Mouse (Mus musculus) large intestine, adult 2 months (tissue): ENCODE data around the gene Cd2. TPM values are rescaled to one million over a fixed set of nuclear protein-coding genes. Genes with fewer than 3 reads are reported as not detected.

Experiments
- DNase-seq: peaks from one replicate; pipeline ENCODE4 v3.0.0-alpha.2; 2012; ENCODE audit warnings: low read depth, low spot score
- WGBS: fragments of 180-500 bp; shearing (Covaris S2); methylation state at CpG from one replicate; pipeline ENCODE4 v1.1.7; 2018; 5-methylcytosine and 5-hydroxymethylcytosine counted together
- polyA plus RNA-seq: library from polyadenylated mRNA; depleted of rRNA; stranded (reverse); fragments of >200 nt; gene quantifications from 2 replicates; pipeline ENCODE4 v1.2.3, GENCODE M21; 2012; rRNA removed

The Cd2 gene
- polyA plus RNA-seq, 1 experiment = 3.7 TPM

DNA sequence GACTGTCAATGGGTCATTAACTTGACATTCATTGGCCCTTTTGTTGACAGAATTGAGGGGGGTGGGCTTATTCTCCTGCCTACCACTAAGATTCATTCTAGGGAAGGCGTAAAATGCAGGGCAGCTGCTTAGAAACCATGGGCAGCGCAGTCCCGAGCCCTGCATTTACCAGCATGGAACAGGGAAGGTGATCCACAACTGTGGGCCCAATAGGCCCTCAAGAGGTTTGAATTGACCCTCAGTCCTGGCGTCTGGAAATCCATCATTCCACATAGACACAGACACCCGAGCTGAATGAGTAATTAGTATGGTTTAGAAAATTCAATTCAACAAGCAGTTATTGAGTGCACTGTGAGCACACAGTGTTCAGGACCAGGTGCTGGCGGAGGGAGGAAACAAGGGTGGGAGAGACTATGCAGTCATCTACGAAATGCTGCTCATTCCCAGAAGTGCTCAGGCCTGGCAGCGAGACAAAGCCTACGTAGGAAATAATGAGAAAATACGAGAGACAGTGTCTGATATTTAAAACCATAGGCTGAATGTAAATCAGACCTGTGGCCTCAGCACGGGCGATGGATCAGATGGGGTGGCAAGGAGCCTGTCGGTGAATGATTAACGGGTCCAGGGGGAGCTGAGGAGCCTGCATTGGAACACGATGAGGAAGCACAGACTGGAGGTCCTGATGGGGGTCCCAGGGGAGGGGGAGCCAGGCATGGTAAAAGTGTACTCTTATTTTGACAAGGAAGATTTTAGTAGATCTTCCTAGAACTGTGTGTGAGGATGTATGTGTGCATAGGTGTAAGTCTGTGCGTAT lies 50.5 kb downstream of the Cd2 start:
- DNase-seq = no peak
- 68% methylated on average over 16 of the region's 16 CpGs for WGBS

DNA sequence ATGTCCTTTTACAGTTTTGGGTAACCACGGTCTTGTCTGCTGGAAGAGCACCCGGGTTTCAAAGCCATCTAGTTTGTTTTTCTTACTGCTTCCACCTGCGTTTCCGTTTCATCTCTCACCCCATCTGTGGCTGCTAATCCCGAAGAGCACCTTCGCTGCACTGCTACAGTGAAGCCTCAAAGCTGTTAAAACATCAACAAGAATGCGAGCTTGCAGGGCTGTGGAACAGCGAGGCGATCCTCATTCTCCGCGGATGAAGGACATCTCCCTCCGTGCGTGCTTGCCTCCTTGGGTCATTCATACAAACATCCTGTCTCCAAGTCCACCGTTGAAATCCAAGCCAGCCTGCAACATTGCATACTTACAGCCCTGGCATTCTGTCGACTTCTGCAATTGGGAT lies 51.5 kb downstream of the Cd2 start:
- WGBS = 39% methylated on average over 15 of the region's 15 CpGs
- DNase-seq = no peak

- DNase-seq = no peak
- WGBS = 90% methylated on average over 5 of the region's 5 CpGs
Measured at GRCm38 (mm10) chr3:101235321-101235720, 52.4 kb downstream of the Cd2 start.

GRCm38 (mm10) chr3:101233424-101233823 lies 54.3 kb downstream of the Cd2 start:
- 56% methylated on average over 5 of the region's 5 CpGs for WGBS
- no peak for DNase-seq

DNA sequence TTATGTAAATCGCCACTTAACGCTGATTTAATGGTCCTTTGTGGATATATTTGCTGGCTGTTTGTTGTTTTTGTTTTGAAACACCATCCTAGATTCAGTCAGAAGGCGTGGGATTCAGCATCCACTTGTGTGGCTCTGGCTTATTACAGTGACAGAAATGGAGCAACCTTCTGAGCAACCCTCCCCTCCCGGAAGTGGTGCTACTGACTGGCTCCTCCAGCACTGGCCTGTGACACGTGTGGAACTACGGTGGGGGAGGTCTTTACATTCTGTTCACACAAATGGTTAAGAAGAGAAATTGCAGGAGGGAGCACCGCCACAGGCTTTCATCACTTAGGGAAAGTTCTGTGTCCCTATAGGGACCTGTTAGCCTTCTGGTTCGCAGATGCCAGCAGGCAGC lies 55.2 kb downstream of the Cd2 start:
- no peak for DNase-seq
- 79% methylated on average over 8 of the region's 8 CpGs for WGBS

GRCm38 (mm10) chr3:101230201-101230600 lies 57.5 kb downstream of the Cd2 start:
- DNase-seq = no peak
- 77% methylated on average over 9 of the region's 9 CpGs for WGBS

GRCm38 (mm10) chr3:101229551-101229930 lies 58.2 kb downstream of the Cd2 start:
- 66% methylated on average over 5 of the region's 5 CpGs for WGBS
- no peak for DNase-seq

GRCm38 (mm10) chr3:101228868-101229550 lies 58.7 kb downstream of the Cd2 start:
- WGBS = 89% methylated on average over 13 of the region's 13 CpGs
- DNase-seq = no peak

DNA sequence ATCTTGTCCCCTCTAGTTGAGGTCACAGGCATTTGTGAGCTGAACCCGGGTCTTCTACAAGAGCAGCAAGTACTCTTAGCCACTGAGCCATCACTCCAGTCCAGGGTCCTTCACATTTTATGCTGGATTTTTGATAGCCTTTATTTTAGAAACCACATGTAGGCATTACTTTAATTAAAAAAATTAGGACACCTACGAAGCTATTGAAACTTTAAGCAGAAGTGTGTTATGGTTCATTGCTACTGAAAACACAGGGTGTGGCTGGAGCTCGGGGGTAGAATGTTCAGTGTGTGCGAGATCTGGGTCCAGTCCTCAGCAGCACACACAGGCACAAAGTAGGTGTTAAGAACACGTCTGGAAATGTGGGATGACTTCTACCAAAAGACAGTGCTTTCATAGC lies 59.7 kb downstream of the Cd2 start:
- no peak for DNase-seq
- 79% methylated on average over 5 of the region's 5 CpGs for WGBS

Other genes starting within 250 kb of the Cd2 start
- gene Ptgfrn, start 177.7 kb downstream of the Cd2 start, polyA plus RNA-seq = 24.1 and 31.9 TPM in 2 replicates
- gene Igsf3, start 89.1 kb upstream of the Cd2 start, polyA plus RNA-seq = 5.5 and 9.4 TPM in 2 replicates